Mouse (Mus musculus) embryo, embryonic 10 days (tissue): Measurements from ENCODE around the gene Bik.

Source experiments
- DNase-seq: peaks from one replicate; pipeline ENCODE4 v3.0.0-alpha.2; 2015; ENCODE audit warnings: low spot score

The Bik gene

DNA sequence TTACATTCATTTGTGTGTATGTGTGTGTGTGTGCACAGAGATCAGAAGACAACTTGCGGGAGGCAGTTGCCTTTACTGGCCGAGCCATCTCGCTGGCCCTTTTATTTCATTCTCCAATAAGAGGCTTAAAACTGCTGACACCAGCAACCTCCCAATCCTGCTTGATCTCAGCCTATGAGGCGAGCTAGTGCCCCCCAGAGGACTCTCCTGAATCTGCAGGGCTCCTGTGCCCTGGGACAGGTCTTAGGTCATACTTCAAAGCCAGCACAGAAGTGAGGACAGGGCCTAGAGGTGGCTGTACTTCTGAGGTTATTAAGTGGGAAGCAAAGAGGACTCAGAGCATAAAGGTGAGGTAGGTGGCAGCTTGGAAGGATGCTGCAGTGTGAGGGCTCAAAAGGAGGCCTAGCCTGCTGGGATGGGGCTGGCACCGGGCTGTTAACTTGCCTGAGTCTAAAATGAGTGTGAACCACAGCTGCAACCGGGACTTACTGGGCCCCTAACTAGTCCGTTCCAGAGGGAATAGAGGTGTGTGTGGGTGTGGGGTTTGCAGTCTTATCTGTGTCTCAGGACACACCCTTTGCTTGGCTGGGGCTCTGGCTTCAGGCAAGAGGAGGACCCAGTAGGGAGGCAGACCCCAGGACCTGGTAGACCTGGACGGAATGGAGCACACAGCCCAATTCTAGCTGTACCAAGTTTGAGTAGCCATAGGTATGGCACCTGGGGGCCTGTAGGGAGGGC is 56.9 kb downstream of the Bik start:
- DNase-seq: peak; percentile 55

DNA sequence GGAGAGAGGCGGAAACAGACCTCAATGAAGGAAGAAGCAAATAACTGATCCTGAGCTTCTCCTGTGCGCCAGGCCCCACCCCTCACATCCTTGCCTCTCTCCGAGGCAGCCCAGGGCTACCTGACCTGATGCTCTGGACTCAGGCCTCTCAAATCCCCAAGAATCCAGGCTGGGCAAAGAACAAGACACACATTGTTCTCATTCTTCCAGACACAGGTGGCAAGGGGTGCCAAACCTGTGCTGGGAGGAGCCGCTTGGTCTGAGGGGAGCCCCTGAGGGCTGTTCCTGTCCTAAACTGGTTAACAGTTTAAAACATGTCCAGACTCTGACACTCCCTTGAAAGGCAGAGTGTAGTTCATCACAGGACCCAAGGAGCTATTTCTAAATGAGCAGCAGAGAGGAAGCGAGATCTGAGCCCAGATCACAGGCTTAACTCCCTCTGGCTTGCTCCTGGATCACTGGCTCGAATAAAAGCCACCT is 58.1 kb downstream of the Bik start:
- no peak for DNase-seq

DNA sequence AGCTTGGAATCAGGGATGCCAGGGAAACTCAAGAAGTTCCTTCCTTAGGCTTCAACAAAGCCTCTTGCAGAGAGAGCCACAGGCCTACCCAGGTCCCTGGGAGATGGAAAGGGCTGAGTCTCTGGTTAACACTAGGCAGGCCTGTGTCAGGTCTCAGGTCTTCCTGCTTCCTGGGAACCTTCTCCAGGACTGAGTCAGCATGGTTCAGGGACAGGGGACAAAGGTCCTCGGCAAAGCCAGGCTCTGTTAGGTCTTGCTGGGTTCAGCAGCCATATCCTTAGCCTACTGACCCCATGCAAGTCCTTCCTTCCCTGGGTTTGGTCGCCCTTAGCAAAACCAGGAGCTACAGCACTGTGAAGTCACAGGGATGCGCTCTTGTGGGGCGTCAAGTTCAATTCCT is 64.2 kb downstream of the Bik start:
- no peak for DNase-seq

DNA sequence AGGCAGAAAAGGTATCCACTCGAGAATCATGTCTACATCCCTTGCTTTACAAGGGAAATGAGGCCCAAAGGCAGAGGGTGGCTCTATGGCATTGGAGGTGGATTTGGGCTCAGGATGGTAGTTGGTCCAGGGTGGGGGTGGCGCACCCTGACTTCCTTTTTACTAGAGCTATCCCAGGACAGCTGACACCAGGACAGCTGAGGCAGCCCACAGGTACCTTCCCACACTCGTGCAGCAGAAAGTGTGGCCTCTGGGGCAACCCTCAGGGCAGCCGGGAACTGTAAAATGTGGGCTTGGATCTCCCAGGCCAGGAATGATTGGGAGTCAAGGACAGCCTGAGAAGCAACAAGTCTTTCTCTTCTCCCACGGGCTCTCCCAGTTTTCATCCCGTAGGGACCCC is 65.1 kb downstream of the Bik start:
- no peak for DNase-seq

DNA sequence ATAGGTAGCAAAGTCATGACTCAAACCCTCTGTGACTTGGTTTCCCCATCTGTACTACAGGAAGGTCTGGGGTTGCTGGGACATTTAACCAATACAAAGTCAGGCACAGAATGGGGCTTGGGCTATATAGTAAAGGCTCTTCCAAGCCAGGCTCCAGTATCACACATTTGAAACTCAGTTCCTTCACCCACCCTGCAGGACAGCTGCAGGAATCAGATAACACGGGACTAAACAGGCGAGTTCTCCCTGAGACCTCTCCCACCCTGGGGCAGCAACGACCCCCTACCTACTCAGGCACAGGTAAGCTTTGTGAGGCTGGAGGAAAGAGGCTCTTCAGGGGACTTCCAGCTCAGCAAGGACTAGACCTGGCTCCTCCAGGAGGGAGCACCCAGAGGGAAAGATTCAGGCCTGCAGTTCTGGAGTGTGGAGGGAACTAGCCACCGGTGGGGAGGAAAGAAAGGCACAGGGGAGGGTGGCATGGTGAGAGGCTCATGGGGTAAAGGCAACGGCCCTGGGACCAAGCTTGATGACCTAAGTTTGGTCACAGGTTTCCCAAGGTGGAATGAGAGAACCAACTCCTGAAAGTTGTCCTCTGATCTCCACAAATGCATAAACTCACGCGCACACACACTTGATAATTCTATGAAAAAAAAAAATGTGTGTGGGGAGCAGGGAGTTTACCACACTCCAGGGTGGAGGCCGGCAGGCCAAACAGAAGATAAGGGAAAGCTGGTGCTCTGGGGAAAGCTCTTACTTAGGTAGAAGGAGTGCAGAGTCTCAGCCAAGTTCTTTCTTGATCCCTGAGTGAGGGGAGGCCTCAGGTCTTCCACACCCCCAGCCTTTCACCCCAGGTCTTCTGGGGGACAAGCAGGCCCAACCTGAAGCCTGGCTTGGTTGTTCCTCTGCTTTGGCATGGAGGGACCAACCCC is 65.9 kb downstream of the Bik start:
- no peak for DNase-seq

DNA sequence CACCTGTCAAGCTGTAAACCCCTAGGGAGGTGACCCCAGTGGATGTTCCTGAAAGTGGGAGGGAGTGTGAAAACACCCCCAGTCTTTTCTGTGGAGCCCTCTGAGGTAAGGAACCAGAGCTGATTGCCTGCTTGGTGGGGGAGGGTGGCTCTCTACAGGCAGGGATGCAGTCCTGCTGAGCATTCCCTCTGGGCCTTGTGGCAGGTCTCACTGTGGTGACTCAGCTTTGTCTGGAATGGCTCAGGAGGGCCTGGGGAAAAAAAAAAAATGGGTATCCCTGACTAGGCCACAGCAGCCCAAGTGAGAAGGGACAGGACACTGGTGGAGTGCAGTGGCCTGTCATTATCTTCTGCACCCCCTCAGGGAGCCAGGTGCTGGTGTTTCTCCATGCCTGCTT is 66.5 kb downstream of the Bik start:
- no peak for DNase-seq

DNA sequence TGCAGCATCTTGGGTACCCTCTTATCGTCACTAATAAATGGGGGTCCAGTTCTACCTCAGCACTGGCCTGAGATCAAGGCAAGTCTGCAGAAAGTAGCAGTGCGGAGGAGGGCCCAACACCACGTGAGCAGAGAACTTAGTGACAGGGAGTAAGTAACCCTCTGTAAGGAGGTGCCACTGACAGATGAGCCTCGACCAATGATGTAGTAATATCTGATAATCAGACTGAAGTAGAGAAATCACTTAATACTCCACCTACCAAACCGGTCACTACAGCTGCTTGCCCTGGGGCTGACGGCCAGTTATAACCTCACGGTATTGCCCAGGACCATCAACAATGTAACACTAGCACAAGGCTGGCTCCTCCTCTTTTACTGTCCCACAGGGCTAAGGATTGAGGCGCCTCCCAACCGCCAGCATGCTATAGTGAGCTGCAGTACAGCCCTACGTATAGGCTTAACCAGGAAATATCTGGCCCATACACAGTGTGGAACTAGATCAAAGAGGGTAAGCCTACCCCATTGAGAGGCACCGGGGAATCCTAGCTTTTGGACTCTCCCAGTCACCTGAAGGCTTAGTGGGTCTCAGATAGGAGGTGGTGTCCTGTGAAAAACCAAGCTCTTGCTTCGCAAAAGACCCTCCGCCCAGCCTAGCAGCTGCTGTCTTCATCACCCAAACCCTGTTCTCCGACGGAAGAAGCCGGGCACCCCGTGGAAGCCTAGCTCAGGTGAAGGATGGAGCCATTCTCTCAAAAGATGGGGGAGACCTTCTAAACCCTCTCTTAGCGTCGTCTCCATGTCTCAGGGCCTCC is 67.2 kb downstream of the Bik start:
- peak; percentile 45 for DNase-seq
